Comparison of ENCODE assay signal across 8 mouse cellular contexts in the genomic region with DNA sequence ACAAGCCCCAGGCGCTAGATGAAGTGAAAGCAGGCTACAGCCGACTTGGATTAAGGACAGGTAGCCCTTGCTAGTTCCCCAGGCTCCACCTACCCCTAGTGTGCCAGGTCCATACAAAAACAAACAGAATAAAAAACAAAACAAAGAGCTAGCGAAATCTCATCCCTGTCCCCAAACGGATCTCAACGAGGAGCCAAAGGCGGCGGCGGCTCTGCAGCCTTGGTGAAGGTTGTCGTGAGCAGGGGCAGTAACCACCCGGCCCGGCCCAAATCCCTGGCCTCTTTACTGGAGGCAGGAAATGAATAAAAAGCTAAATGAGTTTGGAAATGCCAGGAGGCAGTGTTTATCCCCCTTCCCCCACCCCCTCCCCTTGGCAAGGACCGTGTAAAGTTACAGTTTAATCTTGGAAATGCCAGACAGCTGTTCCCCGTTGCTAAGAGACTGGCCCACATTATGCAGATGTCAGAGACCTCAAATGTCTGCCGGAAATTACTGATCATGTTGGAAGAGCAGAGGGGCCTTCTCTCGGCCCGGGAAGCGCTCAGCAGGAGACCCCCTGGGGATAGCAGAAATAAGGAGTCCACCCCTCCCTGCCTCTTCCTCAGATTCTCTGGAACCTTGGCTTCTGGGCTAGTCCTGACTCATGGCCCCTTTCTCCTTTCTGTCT.
DNase-seq lines count a peak whose midpoint lies in the region; ATAC-seq and TF ChIP-seq lines count a peak whose summit lies in the region.

No protein-coding gene starts in this region.

- peak; percentile 63 for DNase-seq in 416B (ENCODE audit: low read depth)
- DNase-seq in ES-CJ7 (ENCODE audit: low read depth, low spot score), result peak; percentile 97
- DNase-seq in embryo, embryonic 10 days (ENCODE audit: low spot score), result peak; percentile 83
- DNase-seq in heart, adult 2 months, result peak; percentile 72 to 74
- DNase-seq in kidney, adult 11 months, result peak; percentile 87
- peak; percentile 70 for DNase-seq in retina, embryonic 14.5 days (ENCODE audit: low spot score)
- DNase-seq in spleen, postnatal 36 days (ENCODE audit: low spot score in 2 of 2), result no peak

- no peaks in the 10 kb centered on the region for H3K27me3 ChIP-seq in heart, adult 2 months (ENCODE audit: control insufficient read depth, insufficient read depth, low read length)
- peaks cover 50% of the 10 kb centered on the region for H3K27me3 ChIP-seq in liver, embryonic 15.5 days

- no peaks in the 10 kb centered on the region for H3K9me3 ChIP-seq in liver, embryonic 15.5 days (replicated peaks)

- H3K27ac ChIP-seq in heart, adult 2 months, result peak overlapping the region; percentile 95
- H3K27ac ChIP-seq in liver, embryonic 15.5 days (replicated peaks), result peak overlapping the region; percentile 75

- TF ChIP-seq POLR2A in heart, adult 2 months (IDR thresholded peaks at IDR 0.05; ENCODE audit: insufficient read depth, low read depth, low read length), result no peak

- 0 out of 2 replicates have a peak, but pooled peaks cover 3% of the 10 kb centered on the region for H3K36me3 ChIP-seq in heart, adult 2 months (ENCODE audit: control insufficient read depth, insufficient read depth, low read length)
- H3K36me3 ChIP-seq in liver, embryonic 15.5 days (replicated peaks), result no peaks in the 10 kb centered on the region

- WGBS in heart, adult 2 months, result 9% methylated on average over 17 of the region's 17 CpGs
- WGBS in liver, embryonic 15.5 days (ENCODE audit: insufficient replicate concordance), result 14% methylated on average over 17 of the region's 17 CpGs

- peak overlapping the region; percentile 42; the same call in 1 of the 2 replicates for H3K4me3 ChIP-seq in heart, adult 2 months
- peak overlapping the region; percentile 31; the same call in 1 of the 2 replicates for H3K4me3 ChIP-seq in liver, embryonic 15.5 days (replicated peaks)

- intact Hi-C loops in heart, adult 2 months (cut with DNase I), result no loop called here

- H3K4me2 ChIP-seq in liver, embryonic 15.5 days, result peak overlapping the region; percentile 67

- peaks cover 24% of the 10 kb centered on the region for H3K4me1 ChIP-seq in heart, adult 2 months (ENCODE audit: control insufficient read depth, insufficient read depth, low read length)
- H3K4me1 ChIP-seq in liver, embryonic 15.5 days (replicated peaks), result peaks cover 63% of the 10 kb centered on the region

- TF ChIP-seq EP300 in heart, adult 2 months (IDR thresholded peaks at IDR 0.05; ENCODE audit: insufficient read depth, low read depth, low read length), result no peak

- H3K9ac ChIP-seq in heart, adult 2 months (ENCODE audit: low read depth, low read length), result peak overlapping the region; percentile 64
- H3K9ac ChIP-seq in liver, embryonic 15.5 days, result no peak overlapping the region

- no peak for ATAC-seq in liver, embryonic 15.5 days (ENCODE audit: insufficient read depth)

- no peaks in the 10 kb centered on the region for H3K79me2 ChIP-seq in heart, adult 2 months (replicated peaks; ENCODE audit: control insufficient read depth, insufficient read depth, low read length)

- TF ChIP-seq CTCF in heart, adult 2 months (IDR thresholded peaks at IDR 0.05), result no peak

Comparison
In these comparisons a context has a peak if more than half of its experiments do, and no peak if none do; other contexts are left out.
1. DNase-seq: peak in 416B (single experiment), ES-CJ7 (single experiment), embryo, embryonic 10 days (single experiment), heart, adult 2 months (2 of 2), kidney, adult 11 months (single experiment) and retina, embryonic 14.5 days (single experiment); none in spleen, postnatal 36 days (0 of 2).